Mouse (Mus musculus): ENCODE measurements around the gene Xpo6. TPM values are rescaled to one million over a fixed set of nuclear protein-coding genes. Genes with fewer than 3 reads are reported as not detected.

The Xpo6 gene
- polyA plus RNA-seq, 1 experiment = 235 TPM

- no peaks in the 10 kb centered on the region for H3K27me3 ChIP-seq (ENCODE audit: control insufficient read depth, insufficient read depth, low read length)
- H3K4me1 ChIP-seq (ENCODE audit: control insufficient read depth, insufficient read depth, insufficient read length) = peaks cover 23% of the 10 kb centered on the region
- TF ChIP-seq CTCF (IDR thresholded peaks at IDR 0.05; ENCODE audit: extremely low read depth, insufficient read depth, insufficient read length, insufficient replicate concordance) = no peak
- TF ChIP-seq POLR2A (IDR thresholded peaks at IDR 0.05; ENCODE audit: low read depth, low read length) = no peak
- H3K27ac ChIP-seq (ENCODE audit: insufficient read depth, low read length) = peak overlapping the region; percentile 91
- no peak overlapping the region for H3K4me3 ChIP-seq (ENCODE audit: extremely low read depth, insufficient read depth, insufficient read length)
- no peaks in the 10 kb centered on the region for H3K36me3 ChIP-seq (ENCODE audit: control insufficient read depth, insufficient read depth, low read length)
- 15% methylated on average over 3 of the region's 3 CpGs for WGBS
- DNase-seq (ENCODE audit: low read depth in 1 of 2, low spot score in 2 of 2) = peak; percentile 19 to 58
Measured at GRCm38 (mm10) chr7:126180956-126181355, 19.3 kb downstream of the Xpo6 start.

DNA sequence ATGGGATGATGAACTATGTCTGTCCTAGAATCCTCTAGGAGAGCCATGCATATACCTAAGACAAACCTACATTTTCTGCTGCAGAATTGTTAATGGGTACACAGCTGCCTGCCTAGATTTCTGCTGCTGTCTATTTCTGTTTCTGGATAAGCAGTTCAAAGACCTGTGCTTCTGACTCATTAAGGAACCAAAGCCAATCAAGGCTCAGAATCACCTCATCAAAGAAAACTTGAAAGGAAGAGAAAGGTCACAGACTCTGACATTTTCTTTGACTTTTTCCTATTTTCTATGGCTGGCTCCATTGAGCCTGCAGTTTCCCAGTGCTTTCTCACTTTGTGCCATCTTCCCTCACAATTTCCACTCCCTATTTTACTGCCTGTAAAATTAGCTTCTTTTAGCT lies 21.5 kb downstream of the Xpo6 start:
- Histone ChIP-seq H3K27ac (ENCODE audit: insufficient read depth, low read length) (no peak overlapping the region; the same call in 1 of the 2 replicates), H3K4me3 (ENCODE audit: extremely low read depth, insufficient read depth, insufficient read length) (no peak overlapping the region), H3K4me1 (ENCODE audit: control insufficient read depth, insufficient read depth, insufficient read length) (peaks cover 29% of the 10 kb centered on the region), H3K36me3 (ENCODE audit: control insufficient read depth, insufficient read depth, low read length) (no peaks in the 10 kb centered on the region), H3K27me3 (ENCODE audit: control insufficient read depth, insufficient read depth, low read length) (no peaks in the 10 kb centered on the region)
- DNase-seq (ENCODE audit: low read depth in 1 of 2, low spot score in 2 of 2) = peak in 1 of 2 experiments; percentile 9
- TF ChIP-seq POLR2A (IDR thresholded peaks at IDR 0.05; ENCODE audit: low read depth, low read length) = no peak
- no peak for TF ChIP-seq CTCF (IDR thresholded peaks at IDR 0.05; ENCODE audit: extremely low read depth, insufficient read depth, insufficient read length, insufficient replicate concordance)

- H3K36me3 ChIP-seq (ENCODE audit: control insufficient read depth, insufficient read depth, low read length) = 0 out of 2 replicates have a peak, but pooled peaks cover 2% of the 10 kb centered on the region
- no peak overlapping the region for H3K27ac ChIP-seq (ENCODE audit: insufficient read depth, low read length)
- no peaks in the 10 kb centered on the region for H3K27me3 ChIP-seq (ENCODE audit: control insufficient read depth, insufficient read depth, low read length)
- peaks cover 23% of the 10 kb centered on the region for H3K4me1 ChIP-seq (ENCODE audit: control insufficient read depth, insufficient read depth, insufficient read length)
- DNase-seq (ENCODE audit: low read depth in 1 of 2, low spot score in 2 of 2) = no peak
- WGBS = 92% methylated on average over 12 of the region's 12 CpGs
- TF ChIP-seq CTCF (IDR thresholded peaks at IDR 0.05; ENCODE audit: extremely low read depth, insufficient read depth, insufficient read length, insufficient replicate concordance) (no peak), POLR2A (IDR thresholded peaks at IDR 0.05; ENCODE audit: low read depth, low read length) (no peak)
- H3K4me3 ChIP-seq (ENCODE audit: extremely low read depth, insufficient read depth, insufficient read length) = no peak overlapping the region
Measured at GRCm38 (mm10) chr7:126175999-126176398, 24.3 kb downstream of the Xpo6 start.

- DNase-seq (ENCODE audit: low read depth in 1 of 2, low spot score in 2 of 2) = no peak
- Histone ChIP-seq H3K4me1 (ENCODE audit: control insufficient read depth, insufficient read depth, insufficient read length) (peaks cover 23% of the 10 kb centered on the region), H3K36me3 (ENCODE audit: control insufficient read depth, insufficient read depth, low read length) (peaks cover 4% of the 10 kb centered on the region; the same call in 1 of the 2 replicates), H3K4me3 (ENCODE audit: extremely low read depth, insufficient read depth, insufficient read length) (no peak overlapping the region), H3K27ac (ENCODE audit: insufficient read depth, low read length) (no peak overlapping the region), H3K27me3 (ENCODE audit: control insufficient read depth, insufficient read depth, low read length) (no peaks in the 10 kb centered on the region)
- WGBS = 86% methylated on average over 7 of the region's 7 CpGs
- TF ChIP-seq CTCF (IDR thresholded peaks at IDR 0.05; ENCODE audit: extremely low read depth, insufficient read depth, insufficient read length, insufficient replicate concordance) = no peak
- no peak for TF ChIP-seq POLR2A (IDR thresholded peaks at IDR 0.05; ENCODE audit: low read depth, low read length)
Measured at GRCm38 (mm10) chr7:126175456-126175855, 24.8 kb downstream of the Xpo6 start.

DNA sequence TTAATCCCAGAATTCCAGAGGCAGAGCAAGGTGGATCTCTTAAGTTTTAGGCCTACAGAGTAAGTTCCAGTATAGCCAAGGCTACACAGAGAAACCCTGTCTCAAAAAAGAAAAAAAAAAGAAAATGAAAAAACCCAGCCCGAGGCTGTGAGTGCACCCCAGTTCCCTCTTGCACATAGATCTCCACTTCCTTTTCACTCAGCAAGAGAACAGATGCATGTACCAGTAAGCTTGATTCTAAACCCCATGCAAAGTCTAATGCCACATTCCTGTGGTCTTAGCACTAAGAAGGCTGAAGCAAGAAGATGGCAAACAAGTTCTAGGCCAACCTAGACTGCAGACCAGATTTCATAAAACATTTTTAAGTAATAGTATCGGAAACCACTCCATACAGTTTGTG lies 25.4 kb downstream of the Xpo6 start:
- TF ChIP-seq CTCF (IDR thresholded peaks at IDR 0.05; ENCODE audit: extremely low read depth, insufficient read depth, insufficient read length, insufficient replicate concordance) = no peak
- no peak for TF ChIP-seq POLR2A (IDR thresholded peaks at IDR 0.05; ENCODE audit: low read depth, low read length)
- no peak for DNase-seq (ENCODE audit: low read depth in 1 of 2, low spot score in 2 of 2)
- Histone ChIP-seq H3K27me3 (ENCODE audit: control insufficient read depth, insufficient read depth, low read length) (no peaks in the 10 kb centered on the region), H3K4me1 (ENCODE audit: control insufficient read depth, insufficient read depth, insufficient read length) (peaks cover 21% of the 10 kb centered on the region), H3K27ac (ENCODE audit: insufficient read depth, low read length) (no peak overlapping the region), H3K4me3 (ENCODE audit: extremely low read depth, insufficient read depth, insufficient read length) (no peak overlapping the region), H3K36me3 (ENCODE audit: control insufficient read depth, insufficient read depth, low read length) (peaks cover 4% of the 10 kb centered on the region; the same call in 1 of the 2 replicates)
- WGBS = 48% methylated on average over 2 of the region's 2 CpGs

- no peak overlapping the region for H3K27ac ChIP-seq (ENCODE audit: insufficient read depth, low read length)
- DNase-seq (ENCODE audit: low read depth in 1 of 2, low spot score in 2 of 2) = no peak
- H3K4me1 ChIP-seq (ENCODE audit: control insufficient read depth, insufficient read depth, insufficient read length) = peaks cover 13% of the 10 kb centered on the region
- peaks cover 8% of the 10 kb centered on the region; the same call in 1 of the 2 replicates for H3K36me3 ChIP-seq (ENCODE audit: control insufficient read depth, insufficient read depth, low read length)
- TF ChIP-seq POLR2A (IDR thresholded peaks at IDR 0.05; ENCODE audit: low read depth, low read length) (no peak), CTCF (IDR thresholded peaks at IDR 0.05; ENCODE audit: extremely low read depth, insufficient read depth, insufficient read length, insufficient replicate concordance) (no peak)
- H3K4me3 ChIP-seq (ENCODE audit: extremely low read depth, insufficient read depth, insufficient read length) = no peak overlapping the region
- H3K27me3 ChIP-seq (ENCODE audit: control insufficient read depth, insufficient read depth, low read length) = no peaks in the 10 kb centered on the region
- 89% methylated on average over 3 of the region's 3 CpGs for WGBS
Measured at GRCm38 (mm10) chr7:126172001-126172400, 28.3 kb downstream of the Xpo6 start.

GRCm38 (mm10) chr7:126168584-126168983 lies 31.7 kb downstream of the Xpo6 start:
- H3K4me3 ChIP-seq (ENCODE audit: extremely low read depth, insufficient read depth, insufficient read length) = no peak overlapping the region
- no peak overlapping the region for H3K27ac ChIP-seq (ENCODE audit: insufficient read depth, low read length)
- H3K4me1 ChIP-seq (ENCODE audit: control insufficient read depth, insufficient read depth, insufficient read length) = 0 out of 2 replicates have a peak, but pooled peaks cover under 1% of the 10 kb centered on the region
- H3K36me3 ChIP-seq (ENCODE audit: control insufficient read depth, insufficient read depth, low read length) = peaks cover 9% of the 10 kb centered on the region; the same call in 1 of the 2 replicates
- TF ChIP-seq POLR2A (IDR thresholded peaks at IDR 0.05; ENCODE audit: low read depth, low read length) = no peak
- TF ChIP-seq CTCF (IDR thresholded peaks at IDR 0.05; ENCODE audit: extremely low read depth, insufficient read depth, insufficient read length, insufficient replicate concordance) = no peak
- no peak for DNase-seq (ENCODE audit: low read depth in 1 of 2, low spot score in 2 of 2)
- H3K27me3 ChIP-seq (ENCODE audit: control insufficient read depth, insufficient read depth, low read length) = no peaks in the 10 kb centered on the region
- WGBS = 56% methylated on average over 6 of the region's 6 CpGs

All from spleen, adult 2 months (tissue).